Mouse (Mus musculus) bone marrow, adult 2 months (tissue): ENCODE data around the gene Rnf224. TPM values are rescaled to one million over a fixed set of nuclear protein-coding genes. Genes with fewer than 3 reads are reported as not detected.

Source experiments
- H3K27ac ChIP-seq: fragments of 200-500 bp; 2 replicates; pipeline ENCODE4 v1.5.1; 2012; ENCODE audit warnings: low read depth, mild to moderate bottlenecking, control low read depth, inconsistent platforms, low read length; ENCODE audit not compliant: control insufficient read depth, poor library complexity, insufficient read depth
- H3K4me1 ChIP-seq: fragments of 200-500 bp; 2 replicates; pipeline ENCODE4 v1.6.1; 2011; ENCODE audit warnings: low read length; ENCODE audit not compliant: control insufficient read depth, insufficient read depth
- H3K4me3 ChIP-seq: fragments of 200-500 bp; replicated peaks from 2 replicates; pipeline ENCODE3; 2011; ENCODE audit warnings: mild to moderate bottlenecking, low read depth, low read length, control low read depth; ENCODE audit not compliant: control insufficient read depth
- CTCF ChIP-seq: fragments of 200-500 bp; IDR thresholded peaks from 2 replicates; pipeline ENCODE4 v1.5.1; 2011; ENCODE audit warnings: low read length, control low read depth; ENCODE audit not compliant: control insufficient read depth, insufficient read depth
- POLR2A ChIP-seq: fragments of 200-500 bp; IDR thresholded peaks from 2 replicates; pipeline ENCODE4 v1.6.1; 2011; ENCODE audit warnings: low read depth, mild to moderate bottlenecking, control low read depth, low read length, borderline replicate concordance; ENCODE audit not compliant: control insufficient read depth
- WGBS: fragments of 180-500 bp; shearing (Covaris S2); methylation state at CpG from one replicate; pipeline ENCODE4 v1.1.7; 2018; 5-methylcytosine and 5-hydroxymethylcytosine counted together
- polyA plus RNA-seq: library from polyadenylated mRNA; stranded (reverse); fragments of >200 nt; gene quantifications from 2 replicates; pipeline ENCODE4 v1.2.4, GENCODE M21; 2011; ENCODE audit warnings: low replicate concordance; ENCODE audit not compliant: missing spikeins, insufficient read depth, insufficient read length

The Rnf224 gene
- polyA plus RNA-seq, 1 experiment = not detected

DNA sequence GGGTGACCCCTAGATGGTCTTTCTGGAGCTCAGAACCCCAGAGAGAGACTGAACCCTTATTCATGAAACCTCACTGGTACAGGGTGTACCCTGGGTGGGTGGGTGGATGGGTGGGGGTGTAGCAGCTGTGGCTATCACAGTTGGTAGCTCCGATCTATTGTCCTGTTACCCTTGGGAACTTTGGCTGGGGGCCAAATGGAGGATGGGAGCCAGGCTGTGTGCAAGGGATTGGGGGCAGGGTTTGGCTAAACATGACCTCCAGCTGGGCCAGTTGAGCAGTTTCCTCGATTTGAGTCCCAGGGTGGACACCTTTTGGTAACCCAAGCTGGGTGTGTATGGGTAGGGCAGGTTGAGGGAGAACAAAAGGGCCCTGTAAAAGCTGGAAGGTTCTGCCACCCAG lies 30.1 kb upstream of the Rnf224 start:
- 58% methylated on average over 2 of the region's 2 CpGs for WGBS
- Histone ChIP-seq H3K4me3 (no peak overlapping the region), H3K4me1 (peaks cover 5% of the 10 kb centered on the region), H3K27ac (no peak overlapping the region)
- TF ChIP-seq CTCF (no peak), POLR2A (no peak)

DNA sequence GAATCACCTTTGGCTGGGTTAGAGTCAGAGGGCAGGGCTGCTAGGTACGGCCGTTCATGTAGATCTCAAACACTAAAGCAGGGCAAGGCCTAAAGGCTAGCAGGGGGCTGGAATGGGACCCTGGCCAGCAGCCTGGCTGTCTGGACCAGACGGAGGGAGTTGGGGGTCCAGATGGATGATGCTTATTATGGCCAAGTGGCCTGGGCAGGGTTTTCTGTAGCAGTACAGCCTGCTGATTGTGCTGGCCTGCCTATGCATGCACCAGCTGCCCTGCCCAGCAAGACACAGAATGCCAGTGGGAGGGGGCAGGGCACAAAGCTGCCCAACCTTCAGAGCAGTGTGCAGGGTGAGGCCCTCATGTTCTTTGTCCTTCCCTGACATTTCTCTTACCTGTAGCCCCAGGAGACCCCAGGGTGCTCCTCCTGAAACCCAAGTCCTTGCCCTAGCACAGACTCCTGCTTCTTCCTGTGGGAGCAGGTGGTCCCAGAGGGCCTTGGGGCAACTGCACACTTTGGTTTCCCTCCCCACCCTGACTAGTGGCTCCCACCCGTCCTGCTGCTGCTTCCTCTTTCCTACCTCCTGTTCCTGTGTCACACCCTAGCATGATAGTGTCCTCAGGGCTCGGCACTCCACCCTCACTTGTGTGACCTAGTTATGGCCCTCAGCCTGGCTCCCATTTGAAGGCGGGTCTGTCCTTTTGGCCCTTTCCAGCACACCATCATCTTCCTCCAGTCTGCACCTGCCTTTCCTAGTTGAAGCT lies 29.5 kb upstream of the Rnf224 start:
- peaks cover 4% of the 10 kb centered on the region for H3K4me1 ChIP-seq
- 38% methylated on average over 6 of the region's 6 CpGs for WGBS
- TF ChIP-seq CTCF (no peak), POLR2A (no peak)
- peak overlapping the region; percentile 31 for H3K27ac ChIP-seq
- H3K4me3 ChIP-seq = no peak overlapping the region

DNA sequence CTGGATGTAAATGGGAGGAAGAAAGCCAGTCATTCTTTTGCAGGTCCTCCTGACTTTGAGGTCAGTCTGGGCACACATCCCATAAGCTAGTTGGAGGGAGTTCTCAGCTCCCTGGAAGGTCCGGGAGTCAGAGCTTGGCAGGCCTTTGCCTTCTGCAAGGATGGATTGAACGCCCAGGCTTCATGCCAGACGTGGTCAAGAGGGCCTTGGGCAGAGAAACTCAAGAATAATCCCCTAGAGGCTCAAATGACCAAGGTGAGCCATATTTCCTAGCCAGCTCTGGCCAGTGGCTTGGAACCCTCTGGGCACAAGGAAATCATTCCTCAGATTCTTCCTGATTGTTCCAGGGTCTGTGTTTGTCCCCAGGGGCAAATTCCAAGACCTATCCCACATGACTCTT lies 28.3 kb upstream of the Rnf224 start:
- 73% methylated on average over 3 of the region's 3 CpGs for WGBS
- H3K27ac ChIP-seq = no peak overlapping the region
- no peak for TF ChIP-seq POLR2A
- no peak for TF ChIP-seq CTCF
- no peak overlapping the region for H3K4me3 ChIP-seq
- H3K4me1 ChIP-seq = peaks cover 4% of the 10 kb centered on the region

DNA sequence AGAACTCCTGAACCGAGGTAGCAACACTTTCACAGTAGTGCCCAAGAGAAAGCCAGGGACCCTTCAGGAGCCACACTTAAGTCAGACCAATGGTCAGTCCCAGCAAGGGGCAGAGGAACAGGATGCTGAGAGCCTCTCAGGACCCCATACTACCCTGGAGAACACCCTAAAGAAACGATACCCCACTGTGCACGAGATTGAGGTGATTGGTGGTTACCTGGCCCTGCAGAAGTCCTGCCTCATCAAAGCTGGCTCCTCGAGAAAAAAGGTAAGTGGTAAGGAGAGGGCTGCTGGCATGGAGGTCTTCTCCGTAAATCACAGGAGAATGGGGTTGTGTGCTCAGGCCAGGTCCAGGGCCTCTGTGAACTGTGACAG lies 27.7 kb upstream of the Rnf224 start:
- peaks cover 4% of the 10 kb centered on the region for H3K4me1 ChIP-seq
- no peak overlapping the region for H3K4me3 ChIP-seq
- no peak overlapping the region for H3K27ac ChIP-seq
- TF ChIP-seq CTCF (no peak), POLR2A (no peak)
- 64% methylated on average over 5 of the region's 5 CpGs for WGBS

DNA sequence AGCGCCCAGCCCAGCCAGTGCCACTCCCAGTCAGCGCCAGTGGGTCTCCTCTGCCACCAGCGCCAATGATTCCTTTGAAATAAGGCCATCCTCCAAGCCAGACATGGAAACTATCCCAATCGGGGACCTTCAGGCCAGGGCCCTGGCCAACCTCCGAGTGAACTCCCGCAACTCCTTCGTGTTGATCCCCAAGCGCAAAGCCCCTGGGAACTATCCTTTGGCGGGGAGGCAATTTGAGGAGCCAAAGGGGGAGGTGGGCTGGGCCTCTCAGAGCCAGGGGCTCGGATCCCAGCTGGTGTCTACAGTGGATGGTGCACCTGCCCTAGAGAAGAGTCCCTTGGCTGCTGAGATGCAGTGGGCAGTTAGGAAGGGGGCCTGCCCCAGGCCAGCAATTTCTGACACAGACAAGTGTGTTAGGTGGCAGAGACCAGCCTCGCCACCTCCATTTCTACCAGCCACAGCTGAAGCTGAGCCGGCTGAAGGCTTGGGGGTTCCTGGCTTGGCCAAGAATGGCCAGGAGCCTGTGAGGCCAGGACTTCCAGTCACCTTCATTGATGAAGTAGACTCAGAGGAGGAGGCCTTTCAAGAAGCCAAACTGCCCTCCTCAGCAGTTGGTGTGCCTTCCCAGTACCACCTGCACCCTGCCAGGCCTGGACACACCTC lies 27.2 kb upstream of the Rnf224 start:
- 42% methylated on average over 12 of the region's 12 CpGs for WGBS
- Histone ChIP-seq H3K27ac (no peak overlapping the region; the same call in 1 of the 2 replicates), H3K4me1 (peaks cover 2% of the 10 kb centered on the region), H3K4me3 (peak overlapping the region; percentile 81)
- TF ChIP-seq CTCF = no peak
- TF ChIP-seq POLR2A = no peak

DNA sequence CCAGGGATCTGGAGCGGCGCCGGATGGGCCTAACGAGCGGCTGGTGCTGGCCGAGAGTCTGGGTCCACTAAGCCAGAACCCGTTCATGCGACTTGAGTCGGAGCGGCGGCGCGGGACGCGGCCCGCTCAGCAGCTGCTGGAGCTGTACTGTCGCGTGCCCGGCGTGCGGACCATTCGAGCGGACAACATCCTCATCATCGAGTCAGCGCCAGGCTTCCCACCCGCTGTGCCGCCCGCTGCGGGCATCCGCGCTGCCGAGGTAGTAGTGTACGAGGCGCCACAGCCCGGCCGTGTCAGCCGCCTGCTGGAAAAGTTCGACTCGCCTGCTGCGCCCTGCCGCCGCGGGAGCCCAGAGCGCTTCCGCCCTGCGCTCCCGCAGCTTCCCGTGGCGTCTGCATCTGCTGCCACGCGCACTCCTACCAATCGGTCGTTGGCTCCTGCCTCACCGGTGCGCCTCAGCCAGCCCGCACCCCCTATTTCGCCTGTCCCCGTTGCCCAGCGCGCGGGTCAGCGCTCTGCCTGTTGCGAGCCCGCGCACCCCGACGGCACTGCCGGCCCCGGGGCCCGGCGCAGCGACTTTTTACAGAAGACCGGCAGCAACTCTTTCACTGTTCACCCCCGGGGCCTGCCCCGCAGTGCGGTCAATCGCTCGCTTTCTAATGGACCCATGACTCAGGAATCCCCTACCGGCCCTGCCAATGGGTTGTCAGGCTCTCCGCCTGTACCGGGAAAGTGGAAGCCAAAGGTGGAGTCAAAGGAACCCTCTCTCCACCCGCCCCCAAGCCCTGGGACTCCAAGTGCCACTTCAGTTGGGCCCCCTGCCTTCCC lies 26.4 kb upstream of the Rnf224 start:
- H3K27ac ChIP-seq = peak overlapping the region; percentile 77
- under 1% methylated on average over 82 of the region's 82 CpGs for WGBS
- peak overlapping the region; percentile 81 for H3K4me3 ChIP-seq
- peaks cover 2% of the 10 kb centered on the region for H3K4me1 ChIP-seq
- TF ChIP-seq CTCF (no peak), POLR2A (peak; percentile 37; the same call in 1 of the 2 replicates)

DNA sequence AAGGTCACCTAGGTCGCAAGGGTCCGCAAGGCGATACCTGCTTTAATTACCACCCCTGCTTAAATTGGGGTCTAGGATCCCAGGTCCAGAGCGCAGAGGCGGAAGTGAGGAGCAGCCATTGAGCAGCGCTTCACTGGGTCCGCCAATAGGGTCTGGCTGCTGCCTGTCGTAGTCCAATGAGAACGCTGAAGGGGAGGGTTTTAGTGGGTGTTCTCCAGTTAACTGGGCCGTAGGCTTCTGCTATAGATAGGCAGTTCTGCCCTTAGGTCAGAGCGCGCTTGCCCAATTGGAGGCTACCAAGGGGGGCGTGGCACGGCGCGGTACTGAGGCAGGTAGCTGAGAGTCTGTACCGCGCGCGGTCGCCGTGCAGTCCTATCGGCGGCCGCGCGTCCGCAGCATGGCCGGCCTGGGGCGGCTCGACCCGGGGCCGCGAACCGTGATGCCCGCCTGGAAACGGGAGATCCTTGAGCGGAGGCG lies 25.7 kb upstream of the Rnf224 start, which contains the start of gene Tprn:
Gene Tprn, plus strand, starts transcription at position 328 of the 477 bp plus-strand sequence.
- TF ChIP-seq POLR2A (peak; percentile 81; the same call in 1 of the 2 replicates), CTCF (no peak)
- Histone ChIP-seq H3K4me1 (peaks cover 2% of the 10 kb centered on the region), H3K4me3 (peak within 1 kb of the TSS; percentile 81), H3K27ac (peak within 1 kb of the TSS; percentile 77)
- WGBS = under 1% methylated on average over 39 of the region's 39 CpGs

DNA sequence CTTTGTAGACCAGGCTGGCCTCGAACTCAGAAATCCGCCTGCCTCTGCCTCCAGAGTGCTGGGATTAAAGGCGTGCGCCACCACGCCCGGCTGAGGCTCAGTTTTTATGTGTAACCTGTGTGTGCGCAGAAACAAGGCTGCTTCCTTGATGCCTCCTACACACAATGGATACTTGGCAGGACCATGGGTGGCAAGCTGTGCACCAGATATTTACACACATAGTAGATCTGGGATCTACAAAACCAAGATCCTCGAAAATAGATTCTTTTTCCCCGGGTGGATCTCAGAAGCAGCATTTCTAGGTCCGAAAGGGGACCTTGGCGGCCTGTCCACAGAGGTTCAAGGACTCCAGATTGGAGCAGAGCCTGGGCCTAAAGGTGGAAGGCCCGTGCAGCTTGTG lies 25.3 kb upstream of the Rnf224 start:
- H3K4me1 ChIP-seq = peaks cover 2% of the 10 kb centered on the region
- peak overlapping the region; percentile 1; the same call in 1 of the 2 replicates for H3K27ac ChIP-seq
- WGBS = 47% methylated on average over 12 of the region's 12 CpGs
- peak overlapping the region; percentile 53 for H3K4me3 ChIP-seq
- TF ChIP-seq CTCF (no peak), POLR2A (no peak)
